Mouse (Mus musculus): ENCODE measurements at regions not wholly inside any gene's neighbourhood (a gene's known extent, or its start where the extent isn't known, plus 50 kb on each side); places are given as distances from the start of the nearest gene placed in this dataset.

- DNase-seq (ENCODE audit: extremely low read depth, insufficient read length, low spot score) = no peak
Observed at GRCm38 (mm10) chr2:178643053-178643402, 212.7 kb downstream of the Cdh26 start.

GRCm38 (mm10) chr2:178643841-178644240, 213.5 kb downstream of the Cdh26 start:
- DNase-seq (ENCODE audit: extremely low read depth, insufficient read length, low spot score) = no peak

- DNase-seq (ENCODE audit: extremely low read depth, insufficient read length, low spot score) = no peak
Observed at GRCm38 (mm10) chr2:178660071-178660470, 229.7 kb downstream of the Cdh26 start.

GRCm38 (mm10) chr2:178662396-178662795, 232.1 kb downstream of the Cdh26 start:
- DNase-seq (ENCODE audit: extremely low read depth, insufficient read length, low spot score) = no peak

GRCm38 (mm10) chr2:178664977-178665376, 234.6 kb downstream of the Cdh26 start:
- DNase-seq (ENCODE audit: extremely low read depth, insufficient read length, low spot score) = no peak

GRCm38 (mm10) chr2:178668451-178668850, 238.1 kb downstream of the Cdh26 start:
- no peak for DNase-seq (ENCODE audit: extremely low read depth, insufficient read length, low spot score)

DNA sequence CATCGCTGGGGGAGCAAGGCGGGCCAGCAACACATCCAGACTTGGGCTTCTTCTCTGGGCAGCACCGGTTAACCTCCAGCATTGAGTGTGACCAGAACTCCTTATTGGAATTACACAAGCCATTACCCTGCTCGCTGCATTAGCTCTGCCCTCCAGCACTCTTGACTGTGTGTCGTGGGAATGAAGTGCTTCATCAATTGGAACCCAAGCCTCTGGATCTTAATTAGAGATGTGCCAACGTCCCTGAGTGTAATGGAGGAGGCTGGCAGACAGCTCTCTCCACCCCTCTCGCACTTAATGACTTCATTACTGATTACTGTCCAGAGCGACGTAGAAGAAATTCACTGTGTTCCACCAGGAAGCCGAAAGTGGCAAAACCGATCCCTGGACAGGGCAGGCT, 240.6 kb downstream of the Cdh26 start:
- no peak for DNase-seq (ENCODE audit: extremely low read depth, insufficient read length, low spot score)

DNA sequence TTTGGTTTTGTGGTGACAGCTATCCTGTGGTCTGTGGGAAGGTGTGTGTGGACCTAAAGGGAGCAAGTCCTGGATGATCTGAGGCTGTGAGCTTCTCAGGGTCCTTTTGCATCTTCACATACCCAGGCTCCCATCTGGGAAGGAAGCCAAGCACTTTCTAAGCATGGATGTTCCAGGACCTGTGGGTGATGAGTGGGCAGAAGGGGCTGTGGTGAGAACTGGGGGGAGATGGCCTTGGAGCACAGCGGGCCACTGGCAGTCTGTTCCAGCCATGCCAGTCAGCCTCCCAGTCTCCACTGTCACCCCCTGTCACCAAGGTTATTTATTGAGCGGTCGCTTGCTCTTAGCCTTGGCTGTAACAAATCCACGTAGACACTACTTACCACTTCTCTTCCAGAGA, 243.3 kb downstream of the Cdh26 start:
- DNase-seq (ENCODE audit: extremely low read depth, insufficient read length, low spot score) = no peak

- no peak for DNase-seq (ENCODE audit: extremely low read depth, insufficient read length, low spot score)
Observed at GRCm38 (mm10) chr2:178674621-178675020, 244.3 kb downstream of the Cdh26 start.

GRCm38 (mm10) chr2:178676970-178677369, 246.6 kb downstream of the Cdh26 start:
- DNase-seq (ENCODE audit: extremely low read depth, insufficient read length, low spot score) = no peak

GRCm38 (mm10) chr2:178680368-178680767, 250.0 kb downstream of the Cdh26 start:
- no peak for DNase-seq (ENCODE audit: extremely low read depth, insufficient read length, low spot score)

DNA sequence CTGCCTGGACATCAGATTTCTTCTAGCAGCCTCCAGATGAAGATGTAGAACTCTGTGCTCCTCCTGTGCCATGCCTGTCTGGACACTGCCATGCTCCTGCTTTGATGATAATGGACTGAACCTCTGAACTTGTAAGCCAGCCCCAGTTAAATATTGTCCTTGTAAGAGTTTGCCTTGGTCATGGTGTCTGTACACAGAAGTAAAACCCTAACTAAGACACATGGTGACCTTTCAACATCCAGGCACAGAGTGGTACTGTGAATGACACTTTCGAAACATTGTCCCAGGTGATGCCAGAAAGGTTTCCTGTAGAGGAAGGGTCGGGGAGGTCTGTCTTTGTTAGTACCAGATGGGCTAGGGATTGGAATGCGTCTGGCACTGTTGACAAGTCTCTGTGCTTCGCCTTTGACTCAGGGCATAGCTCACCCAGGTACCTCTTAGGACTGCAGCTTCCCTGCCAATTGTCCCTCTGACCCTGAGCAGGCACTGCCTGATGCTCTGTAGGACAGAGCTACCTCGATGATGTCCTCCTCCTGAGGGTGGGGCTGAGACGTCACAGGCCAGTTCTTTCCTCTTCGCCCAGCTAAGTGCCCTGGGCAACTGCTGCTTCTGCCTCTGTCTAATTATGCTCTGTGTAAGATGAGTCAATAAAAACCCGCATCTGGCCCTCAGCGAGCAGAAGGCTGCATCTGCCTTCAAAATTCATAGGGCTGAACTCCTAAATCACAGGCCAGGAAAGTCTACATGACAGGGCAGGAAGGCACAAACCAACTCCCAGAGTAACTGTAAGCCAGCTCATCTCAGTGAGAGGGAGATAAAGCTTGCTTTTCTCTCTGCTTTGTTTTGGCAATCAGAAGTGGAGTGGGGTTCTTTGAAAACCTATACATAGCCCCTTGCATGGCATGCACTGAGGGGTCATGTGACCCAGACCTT, 254.0 kb downstream of the Cdh26 start:
- DNase-seq (ENCODE audit: extremely low read depth, insufficient read length, low spot score) = no peak

GRCm38 (mm10) chr2:178685211-178685610, 254.9 kb downstream of the Cdh26 start:
- no peak for DNase-seq (ENCODE audit: extremely low read depth, insufficient read length, low spot score)

GRCm38 (mm10) chr2:178686167-178686601, 255.9 kb downstream of the Cdh26 start:
- DNase-seq (ENCODE audit: extremely low read depth, insufficient read length, low spot score) = no peak

DNA sequence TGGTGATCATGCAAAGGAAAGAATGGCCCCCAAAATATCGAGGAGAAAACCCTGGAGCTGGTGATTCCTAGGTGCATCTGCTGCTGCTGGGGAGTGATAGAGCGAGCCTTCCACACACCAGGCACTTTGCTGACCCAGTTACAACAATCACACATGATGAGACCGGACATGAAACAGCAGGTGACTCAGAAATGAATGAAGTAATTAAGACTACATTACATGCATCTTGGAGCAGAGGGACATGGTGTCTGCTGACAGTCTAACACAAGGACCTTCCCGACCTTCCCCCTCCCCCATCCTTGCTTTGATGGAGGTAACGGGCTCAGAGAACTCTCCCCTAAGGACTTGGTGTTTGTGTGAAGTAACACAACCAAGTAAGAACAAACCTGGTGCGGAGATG, 258.3 kb downstream of the Cdh26 start:
- no peak for DNase-seq (ENCODE audit: extremely low read depth, insufficient read length, low spot score)

DNA sequence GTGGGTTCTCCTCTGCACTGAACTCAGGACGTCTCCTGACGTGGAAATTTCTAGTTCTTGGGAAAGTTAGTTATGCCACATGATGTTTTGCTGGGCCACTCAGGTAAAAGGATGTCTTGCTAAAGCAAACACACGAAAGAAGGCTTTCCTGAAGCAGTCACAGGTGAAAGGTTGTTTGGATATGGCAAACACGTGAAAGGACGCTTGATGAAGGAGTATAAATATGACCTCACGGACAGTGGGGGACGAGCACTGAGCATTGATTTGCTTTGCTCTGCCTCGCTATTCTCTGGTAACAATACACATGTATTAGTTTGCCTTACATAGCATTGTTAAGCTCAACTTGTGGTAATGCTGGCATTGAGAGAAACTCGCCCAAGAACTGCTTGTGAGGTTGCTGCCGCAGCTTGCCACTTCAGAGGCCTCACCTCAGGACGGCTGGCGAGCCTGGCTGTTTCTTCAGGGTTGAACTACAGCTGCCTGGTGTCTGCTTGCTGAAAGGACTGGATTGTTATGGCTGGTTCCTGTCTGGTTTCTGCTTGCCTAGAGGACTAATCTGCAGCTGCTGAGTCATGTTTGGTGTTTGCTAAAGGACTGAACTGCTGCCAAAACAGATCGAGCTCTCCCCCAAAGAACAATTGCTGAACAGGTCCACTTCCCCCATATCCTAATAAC, 261.0 kb downstream of the Cdh26 start:
- DNase-seq (ENCODE audit: extremely low read depth, insufficient read length, low spot score) = no peak

DNA sequence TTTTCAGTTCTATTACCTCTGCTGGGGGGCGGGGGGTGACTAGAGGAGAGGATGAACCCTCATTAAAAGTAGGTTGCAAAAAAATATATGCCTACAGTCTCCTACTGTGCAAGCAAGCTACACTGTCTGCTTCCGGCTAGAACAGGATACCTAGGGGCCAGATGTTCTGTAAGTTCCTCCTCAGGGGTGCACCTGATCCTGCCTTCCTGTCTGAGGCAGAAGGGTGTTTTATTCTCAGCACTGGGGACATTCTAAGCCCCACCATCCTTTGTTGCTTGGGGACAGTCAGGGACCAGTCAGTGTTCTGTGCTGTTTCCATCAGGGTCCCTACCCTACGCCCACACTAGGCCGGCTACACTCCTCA, 261.5 kb downstream of the Cdh26 start:
- DNase-seq (ENCODE audit: extremely low read depth, insufficient read length, low spot score) = no peak

DNA sequence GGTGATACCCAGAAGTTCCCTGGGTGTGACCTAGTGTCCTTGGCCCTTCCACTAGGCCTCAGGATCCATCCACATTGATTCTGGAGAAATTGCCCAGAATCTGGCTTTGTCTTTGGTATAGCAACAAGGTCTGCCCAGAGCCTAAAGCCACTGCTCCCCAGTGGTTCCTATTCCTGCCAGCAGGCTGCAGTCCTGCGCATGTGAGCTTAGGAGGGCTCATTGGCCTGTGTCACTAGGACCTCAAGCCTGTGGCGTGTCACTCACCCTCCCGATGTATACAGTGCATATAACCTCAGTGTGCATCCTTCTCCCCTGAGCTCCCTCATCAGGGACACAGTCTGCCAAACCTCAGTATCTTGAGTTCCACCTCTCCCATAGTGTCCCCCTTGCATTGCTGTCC, 261.9 kb downstream of the Cdh26 start:
- DNase-seq (ENCODE audit: extremely low read depth, insufficient read length, low spot score) = no peak

- no peak for DNase-seq (ENCODE audit: extremely low read depth, insufficient read length, low spot score)
Observed at GRCm38 (mm10) chr2:178698648-178699047, 268.3 kb downstream of the Cdh26 start.

DNA sequence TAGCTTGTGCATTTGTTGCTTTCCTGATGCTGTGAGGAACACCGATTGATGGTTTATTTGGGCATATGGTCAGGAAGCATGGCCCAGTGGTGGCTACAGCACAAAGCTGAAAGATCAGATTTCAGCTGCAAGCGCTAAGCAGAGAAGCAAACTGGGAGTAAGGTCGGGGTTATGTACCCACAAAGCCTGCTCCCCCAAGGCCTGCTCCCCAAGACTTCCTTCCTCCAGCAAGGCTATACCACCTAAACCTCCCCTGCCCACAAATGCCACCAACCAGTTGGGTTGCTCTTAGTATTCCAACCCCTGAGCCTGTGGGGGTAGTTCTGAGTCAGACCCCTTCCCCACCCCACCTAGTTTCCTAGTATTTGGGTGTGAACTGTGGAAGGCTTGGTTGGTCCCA, 270.5 kb downstream of the Cdh26 start:
- DNase-seq (ENCODE audit: extremely low read depth, insufficient read length, low spot score) = no peak

DNA sequence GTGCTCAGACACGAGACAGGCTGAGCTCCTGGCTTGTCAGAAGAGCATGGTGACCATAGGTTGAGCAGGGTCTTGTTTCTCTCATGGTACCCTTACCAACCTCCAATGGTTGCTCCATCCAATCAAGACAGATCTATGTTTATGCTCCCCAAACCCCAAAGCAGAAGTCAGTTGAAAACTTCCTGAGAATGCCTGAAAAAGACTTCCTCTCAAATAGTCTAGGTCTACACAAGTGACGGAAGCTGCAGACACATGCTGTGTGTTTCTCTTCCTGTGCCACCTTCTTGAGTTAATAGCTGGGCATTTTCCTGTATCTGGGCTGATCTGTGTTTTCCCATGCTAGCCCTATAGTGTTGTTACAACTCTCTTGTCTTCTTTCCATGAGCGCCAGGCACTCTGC, 274.2 kb downstream of the Cdh26 start:
- DNase-seq (ENCODE audit: extremely low read depth, insufficient read length, low spot score) = no peak

- no peak for DNase-seq (ENCODE audit: extremely low read depth, insufficient read length, low spot score)
Observed at GRCm38 (mm10) chr2:178708649-178709048, 278.3 kb downstream of the Cdh26 start.
